Mouse (Mus musculus) liver, embryonic 16.5 days (tissue): ENCODE data around the gene Amh. TPM values are rescaled to one million over a fixed set of nuclear protein-coding genes. Genes with fewer than 3 reads are reported as not detected.
A peak's percentile ranks its signal among the peaks of the same experiment; 100 is the strongest.

ENCODE experiments used
- ATAC-seq: fragments of 200-750 bp; cut with Nextera tagmentation; 2 replicates; pipeline ENCODE4 v1.8.0; 2017; ENCODE audit warnings: low read depth, mild to moderate bottlenecking, moderate number of reproducible peaks, moderate library complexity
- H3K27ac ChIP-seq: fragments of 300-500 bp; sonication (generic); 2 replicates; pipeline ENCODE4 v1.5.1; 2014; ENCODE audit warnings: mild to moderate bottlenecking, low read length
- H3K27me3 ChIP-seq: fragments of 300-500 bp; sonication (generic); 2 replicates; pipeline ENCODE4 v1.6.1; 2014; ENCODE audit warnings: low read depth, low read length, mixed read lengths; ENCODE audit not compliant: control insufficient read depth, insufficient read depth
- H3K36me3 ChIP-seq: fragments of 300-500 bp; sonication (generic); 2 replicates; pipeline ENCODE4 v1.6.1; 2014; ENCODE audit warnings: mild to moderate bottlenecking; ENCODE audit not compliant: control insufficient read depth, insufficient read depth
- H3K4me1 ChIP-seq: fragments of 300-500 bp; sonication (generic); 2 replicates; pipeline ENCODE4 v1.6.1; 2014; ENCODE audit warnings: low read depth, low read length, mixed read lengths; ENCODE audit not compliant: control insufficient read depth
- H3K4me2 ChIP-seq: fragments of 300-500 bp; sonication (generic); 2 replicates; pipeline ENCODE4 v1.6.1; 2014; ENCODE audit warnings: low read depth, low read length, mixed read lengths
- H3K4me3 ChIP-seq: fragments of 300-500 bp; sonication (generic); 2 replicates; pipeline ENCODE4 v1.5.1; 2014; ENCODE audit warnings: low read depth, mild to moderate bottlenecking, low read length
- H3K9ac ChIP-seq: fragments of 300-500 bp; sonication (generic); 2 replicates; pipeline ENCODE4 v1.6.1; 2014; ENCODE audit warnings: low read depth, low read length
- H3K9me3 ChIP-seq: fragments of 300-500 bp; sonication (generic); replicated peaks from 2 replicates; pipeline ENCODE4 v1.6.1; 2016; ENCODE audit warnings: low read length; ENCODE audit not compliant: control insufficient read depth
- WGBS: fragments of 180-500 bp; shearing (Covaris S2); extraction: QIAGEN DNeasy Blood & Tissue Kit; methylation state at CpG from one replicate; pipeline ENCODE4 v1.1.7; 2014; ENCODE audit not compliant: insufficient replicate concordance; 5-methylcytosine and 5-hydroxymethylcytosine counted together
- polyA plus RNA-seq: library from polyadenylated mRNA; unstranded; fragments of >200 nt; fragmentation: Nextera tagmentation; extraction: Ambion mirVana; gene quantifications from 2 replicates; pipeline ENCODE4 v1.2.1, GENCODE M21; 2015

Amh gene
- polyA plus RNA-seq, 1 experiment from 2014 or later, result 0.08 TPM

DNA sequence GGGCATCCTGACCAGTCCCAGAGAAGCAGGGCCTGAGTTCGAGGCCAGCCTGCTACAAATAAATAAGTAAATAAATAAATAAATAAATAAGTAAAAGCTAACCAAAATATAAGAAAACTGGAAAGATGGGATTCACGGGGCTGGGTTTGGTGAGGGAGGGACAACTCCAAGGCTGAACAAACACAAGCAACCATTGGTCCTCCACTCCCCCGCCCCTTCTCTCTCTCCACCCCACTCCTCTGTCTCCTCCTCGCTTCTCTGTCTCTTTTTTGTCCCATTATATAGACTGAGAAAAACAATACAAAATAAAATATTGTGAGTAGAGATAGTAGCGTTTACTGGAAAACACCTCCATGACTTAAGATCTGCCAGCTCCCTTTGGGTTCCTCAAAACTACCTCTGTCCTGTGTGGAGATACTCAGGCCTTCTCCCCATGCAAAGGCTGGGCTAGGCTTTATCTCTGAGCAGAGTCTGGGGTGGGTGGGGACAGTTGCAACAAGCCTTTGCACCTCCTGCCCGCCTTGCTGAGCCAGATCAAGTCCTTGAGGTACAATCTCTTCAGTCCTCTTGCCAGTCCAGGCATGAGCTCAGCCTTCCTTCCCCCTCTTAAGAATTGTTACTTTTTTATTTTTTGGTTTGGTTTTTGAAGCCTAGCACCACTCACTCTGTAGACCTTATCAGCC lies 13.7 kb downstream of the Amh start:
- Histone ChIP-seq H3K4me3 (no peak overlapping the region), H3K4me2 (peak overlapping the region; percentile 41), H3K4me1 (peaks cover 33% of the 10 kb centered on the region), H3K27ac (peak overlapping the region; percentile 85), H3K27me3 (no peaks in the 10 kb centered on the region), H3K9me3 (no peaks in the 10 kb centered on the region), H3K9ac (peak overlapping the region; percentile 29), H3K36me3 (no peaks in the 10 kb centered on the region)
- 36% methylated on average over 6 of the region's 6 CpGs for WGBS
- peak; percentile 95 for ATAC-seq

- Histone ChIP-seq H3K4me1 (peaks cover 40% of the 10 kb centered on the region), H3K4me3 (no peak overlapping the region), H3K27me3 (no peaks in the 10 kb centered on the region), H3K9ac (peak overlapping the region; percentile 50), H3K4me2 (peak overlapping the region; percentile 41; the same call in 1 of the 2 replicates), H3K27ac (peak overlapping the region; percentile 85), H3K36me3 (no peaks in the 10 kb centered on the region), H3K9me3 (no peaks in the 10 kb centered on the region)
- 42% methylated on average over 3 of the region's 3 CpGs for WGBS
- peak; percentile 30 for ATAC-seq
These were observed 14.4 kb downstream of the Amh start for GRCm38 (mm10) chr10:80819406-80819805.

- Histone ChIP-seq H3K36me3 (no peaks in the 10 kb centered on the region), H3K27ac (peak overlapping the region; percentile 85), H3K4me1 (peaks cover 52% of the 10 kb centered on the region), H3K4me2 (no peak overlapping the region), H3K9ac (0 out of 2 replicates have a peak overlapping the region, but pooled peaks have one; percentile 13), H3K27me3 (no peaks in the 10 kb centered on the region), H3K9me3 (no peaks in the 10 kb centered on the region), H3K4me3 (no peak overlapping the region)
- ATAC-seq, result no peak
- WGBS, result 43% methylated on average over 2 of the region's 2 CpGs
These were observed 16.9 kb downstream of the Amh start for GRCm38 (mm10) chr10:80821991-80822390.

- Histone ChIP-seq H3K4me3 (no peak overlapping the region), H3K4me1 (peaks cover 53% of the 10 kb centered on the region), H3K9ac (0 out of 2 replicates have a peak overlapping the region, but pooled peaks have one; percentile 13), H3K9me3 (no peaks in the 10 kb centered on the region), H3K4me2 (no peak overlapping the region), H3K36me3 (no peaks in the 10 kb centered on the region), H3K27me3 (no peaks in the 10 kb centered on the region), H3K27ac (peak overlapping the region; percentile 85)
- no peak for ATAC-seq
- 74% methylated on average over 5 of the region's 5 CpGs for WGBS
These were observed 17.5 kb downstream of the Amh start for GRCm38 (mm10) chr10:80822528-80822927.

DNA sequence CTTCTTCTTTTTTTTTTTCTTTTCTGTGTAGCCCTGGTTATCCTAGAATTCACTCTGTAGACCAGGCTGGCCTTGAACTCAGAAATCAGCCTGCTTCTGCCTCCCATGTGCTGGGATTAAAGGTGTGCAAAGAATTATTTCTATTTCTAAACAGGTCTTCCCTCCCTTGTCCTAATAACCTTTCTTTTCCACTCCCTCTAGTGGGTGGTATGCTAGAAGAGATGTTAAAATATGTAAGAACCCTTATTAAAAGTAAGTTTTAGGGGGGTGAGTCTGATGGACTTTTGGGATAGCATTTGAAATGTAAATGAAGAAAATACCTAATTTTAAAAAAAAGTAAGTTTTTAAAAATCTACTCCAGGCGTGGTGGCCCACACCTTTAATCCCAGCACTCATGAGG lies 18.3 kb downstream of the Amh start:
- peak overlapping the region; percentile 82 for H3K27ac ChIP-seq
- WGBS, result 57% methylated on average over 1 of the region's 1 CpGs
- H3K36me3 ChIP-seq, result no peaks in the 10 kb centered on the region; the same call in 1 of the 2 replicates
- no peaks in the 10 kb centered on the region for H3K27me3 ChIP-seq
- H3K9ac ChIP-seq, result no peak overlapping the region
- peaks cover 59% of the 10 kb centered on the region for H3K4me1 ChIP-seq
- no peaks in the 10 kb centered on the region for H3K9me3 ChIP-seq
- no peak for ATAC-seq
- H3K4me3 ChIP-seq, result no peak overlapping the region
- H3K4me2 ChIP-seq, result no peak overlapping the region

GRCm38 (mm10) chr10:80823847-80824643 lies 19.0 kb downstream of the Amh start:
- Histone ChIP-seq H3K9me3 (no peaks in the 10 kb centered on the region), H3K4me3 (no peak overlapping the region), H3K4me1 (peaks cover 54% of the 10 kb centered on the region), H3K27ac (peak overlapping the region; percentile 82), H3K9ac (peak overlapping the region; percentile 13), H3K4me2 (peak overlapping the region; percentile 33), H3K36me3 (peaks cover 4% of the 10 kb centered on the region), H3K27me3 (no peaks in the 10 kb centered on the region)
- no peak for ATAC-seq
- 22% methylated on average over 8 of the region's 8 CpGs for WGBS

DNA sequence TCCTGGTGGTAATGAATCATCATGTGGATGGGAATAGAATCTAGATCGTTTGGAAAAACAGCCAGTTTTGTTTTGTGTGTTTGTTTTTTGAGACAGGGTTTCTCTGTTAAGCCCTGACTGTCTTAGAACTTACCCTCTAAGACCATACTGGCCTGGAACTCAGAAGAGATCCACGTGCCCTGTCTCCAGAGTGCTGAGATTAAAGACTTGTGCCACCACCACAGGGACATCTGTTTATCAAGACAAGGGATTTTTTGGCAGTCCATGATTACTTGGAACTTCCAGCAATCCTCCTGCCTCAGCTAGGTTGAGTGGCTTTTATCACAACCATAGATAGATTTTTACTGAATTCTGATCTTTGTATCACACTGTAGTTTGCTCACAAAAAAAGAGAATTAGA lies 19.8 kb downstream of the Amh start:
- Histone ChIP-seq H3K27me3 (no peaks in the 10 kb centered on the region), H3K9ac (peak overlapping the region; percentile 13; the same call in 1 of the 2 replicates), H3K9me3 (no peaks in the 10 kb centered on the region), H3K4me3 (no peak overlapping the region), H3K27ac (peak overlapping the region; percentile 82), H3K36me3 (peaks cover 12% of the 10 kb centered on the region), H3K4me2 (0 out of 2 replicates have a peak overlapping the region, but pooled peaks have one; percentile 33), H3K4me1 (peaks cover 54% of the 10 kb centered on the region)
- no peak for ATAC-seq
- 31% methylated on average over 2 of the region's 2 CpGs for WGBS

DNA sequence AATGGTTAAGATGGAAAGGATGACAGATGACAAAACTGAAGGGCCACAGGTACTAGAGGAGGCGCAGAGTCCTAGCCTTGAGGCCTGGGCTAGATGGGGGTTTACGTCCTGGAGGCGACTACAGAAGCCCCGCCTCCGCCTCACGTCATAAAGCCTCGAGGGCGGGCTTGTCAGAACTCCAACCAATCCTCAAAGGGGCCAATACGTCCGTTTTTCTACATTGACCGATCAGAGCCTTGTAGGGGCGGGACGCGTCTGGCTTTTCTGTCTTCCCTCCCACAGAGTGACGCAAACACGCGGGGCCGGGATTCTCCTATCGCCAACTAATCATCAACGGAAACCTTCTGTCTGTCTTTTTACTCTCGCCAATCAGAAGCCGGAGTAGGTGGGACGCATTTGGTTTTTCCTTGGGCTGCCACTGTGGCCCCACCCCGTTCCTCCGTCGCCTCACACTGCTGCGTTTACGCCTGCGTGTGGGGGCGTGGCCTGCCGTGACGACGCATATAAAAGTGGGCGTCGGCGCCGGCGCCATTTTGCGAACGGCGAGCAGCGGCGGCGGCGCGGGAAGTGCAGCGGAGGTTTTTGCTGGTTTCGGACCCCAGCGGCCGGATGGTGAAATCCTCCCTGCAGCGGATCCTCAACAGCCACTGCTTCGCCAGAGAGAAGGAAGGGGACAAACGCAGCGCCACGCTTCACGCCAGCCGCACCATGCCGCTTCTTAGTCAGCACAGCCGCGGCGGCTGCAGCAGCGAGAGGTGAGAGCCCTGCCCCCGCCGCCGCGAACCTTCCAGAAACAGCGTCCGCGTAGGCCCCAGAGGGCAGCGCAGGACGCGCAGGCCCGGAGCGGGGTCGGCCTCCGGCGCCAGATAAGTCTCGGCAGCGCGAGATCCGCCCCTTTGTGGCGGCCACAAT lies 21.4 kb downstream of the Amh start, which contains the start of gene Oaz1:
TSS of gene Oaz1 (plus strand) at position 506 of the 912 bp plus-strand sequence.
- Histone ChIP-seq H3K4me1 (peaks cover 64% of the 10 kb centered on the region), H3K4me3 (peak within 1 kb of the TSS; percentile 75), H3K4me2 (peak within 1 kb of the TSS; percentile 86), H3K36me3 (peaks cover 19% of the 10 kb centered on the region), H3K9ac (peak within 1 kb of the TSS; percentile 79), H3K27me3 (no peaks in the 10 kb centered on the region), H3K27ac (peak within 1 kb of the TSS; percentile 92), H3K9me3 (no peaks in the 10 kb centered on the region)
- ATAC-seq, result peak; percentile 92
- WGBS, result under 1% methylated on average over 76 of the region's 82 CpGs
